Mouse (Mus musculus) heart, embryonic 12.5 days (tissue): Measurements from ENCODE around the gene Gphn. TPM values are rescaled to one million over a fixed set of nuclear protein-coding genes. Genes with fewer than 3 reads are reported as not detected.

Experiments used
- ATAC-seq: fragments of 200-750 bp; cut with Nextera tagmentation; 2 replicates; pipeline ENCODE4 v1.8.0; 2017; ENCODE audit warnings: moderate TSS enrichment, moderate library complexity; ENCODE audit not compliant: insufficient number of reproducible peaks, low FRiP score
- H3K27ac ChIP-seq: fragments of 300-500 bp; sonication (generic); 2 replicates; pipeline ENCODE4 v1.5.1; 2016; ENCODE audit warnings: mild to moderate bottlenecking, moderate library complexity; ENCODE audit not compliant: poor library complexity, severe bottlenecking
- H3K27me3 ChIP-seq: fragments of 300-500 bp; sonication (generic); replicated peaks from 2 replicates; pipeline ENCODE4 v1.6.1; 2016; ENCODE audit warnings: mild to moderate bottlenecking, moderate library complexity
- H3K36me3 ChIP-seq: fragments of 300-500 bp; sonication (generic); 2 replicates; pipeline ENCODE4 v1.6.1; 2016; ENCODE audit warnings: mild to moderate bottlenecking, moderate library complexity
- H3K4me1 ChIP-seq: fragments of 300-500 bp; sonication (generic); replicated peaks from 2 replicates; pipeline ENCODE4 v1.6.1; 2016; ENCODE audit warnings: mild to moderate bottlenecking
- H3K4me2 ChIP-seq: fragments of 300-500 bp; sonication (generic); 2 replicates; pipeline ENCODE4 v1.6.1; 2016; ENCODE audit warnings: mild to moderate bottlenecking, moderate library complexity
- H3K4me3 ChIP-seq: fragments of 300-500 bp; sonication (generic); 2 replicates; pipeline ENCODE4 v1.5.1; 2016; ENCODE audit warnings: mild to moderate bottlenecking
- H3K9ac ChIP-seq: fragments of 300-500 bp; sonication (generic); 2 replicates; pipeline ENCODE4 v1.6.1; 2016; ENCODE audit warnings: mild to moderate bottlenecking, moderate library complexity
- H3K9me3 ChIP-seq: fragments of 300-500 bp; sonication (generic); replicated peaks from 2 replicates; pipeline ENCODE4 v1.6.1; 2016; ENCODE audit warnings: mild to moderate bottlenecking, moderate library complexity
- WGBS: fragments of 180-500 bp; shearing (Covaris S2); methylation state at CpG from one replicate; pipeline ENCODE4 v1.1.7; 2016; 5-methylcytosine and 5-hydroxymethylcytosine counted together
- polyA plus RNA-seq: library from polyadenylated mRNA; unstranded; fragments of >200 nt; fragmentation: Nextera tagmentation; extraction: Ambion mirVana; gene quantifications from 2 replicates; pipeline ENCODE4 v1.2.1, GENCODE M21; 2016

The Gphn gene
- polyA plus RNA-seq, 1 experiment from 2014 or later = 12.9 TPM

- H3K27me3 ChIP-seq = no peaks in the 10 kb centered on the region
- no peak for ATAC-seq
- peaks cover 10% of the 10 kb centered on the region; the same call in 1 of the 2 replicates for H3K4me1 ChIP-seq
- H3K4me2 ChIP-seq = no peak overlapping the region
- H3K9ac ChIP-seq = no peak overlapping the region
- 76% methylated on average over 2 of the region's 2 CpGs for WGBS
- H3K36me3 ChIP-seq = no peaks in the 10 kb centered on the region
- H3K27ac ChIP-seq = no peak overlapping the region
- H3K9me3 ChIP-seq = no peaks in the 10 kb centered on the region
- H3K4me3 ChIP-seq = no peak overlapping the region
Observed at GRCm38 (mm10) chr12:78643691-78644090, 417.5 kb downstream of the Gphn start.

- Histone ChIP-seq H3K4me1 (peaks cover 3% of the 10 kb centered on the region; the same call in 1 of the 2 replicates), H3K9me3 (no peaks in the 10 kb centered on the region), H3K27me3 (no peaks in the 10 kb centered on the region), H3K9ac (no peak overlapping the region), H3K4me2 (no peak overlapping the region), H3K27ac (no peak overlapping the region), H3K4me3 (no peak overlapping the region), H3K36me3 (no peaks in the 10 kb centered on the region)
- 69% methylated on average over 1 of the region's 1 CpGs for WGBS
- ATAC-seq = no peak
Observed at GRCm38 (mm10) chr12:78645282-78645681, 419.1 kb downstream of the Gphn start.

- Histone ChIP-seq H3K27me3 (no peaks in the 10 kb centered on the region), H3K27ac (no peak overlapping the region), H3K36me3 (no peaks in the 10 kb centered on the region), H3K4me3 (no peak overlapping the region), H3K9me3 (no peaks in the 10 kb centered on the region), H3K4me2 (no peak overlapping the region), H3K9ac (no peak overlapping the region), H3K4me1 (no peaks in the 10 kb centered on the region)
- WGBS = 33% methylated on average over 2 of the region's 2 CpGs
- ATAC-seq = no peak
Observed at GRCm38 (mm10) chr12:78659718-78660304, 433.6 kb downstream of the Gphn start.

GRCm38 (mm10) chr12:78678101-78678806, 452.1 kb downstream of the Gphn start:
- no peak for ATAC-seq

GRCm38 (mm10) chr12:78678807-78679189, 452.6 kb downstream of the Gphn start:
- Histone ChIP-seq H3K4me2 (no peak overlapping the region), H3K4me3 (no peak overlapping the region), H3K27ac (no peak overlapping the region), H3K9ac (no peak overlapping the region), H3K27me3 (no peaks in the 10 kb centered on the region), H3K4me1 (no peaks in the 10 kb centered on the region), H3K9me3 (no peaks in the 10 kb centered on the region), H3K36me3 (no peaks in the 10 kb centered on the region)
- 76% methylated on average over 2 of the region's 2 CpGs for WGBS
- no peak for ATAC-seq

More at GRCm38 (mm10) chr12:78678101-78678806, 452.1 kb downstream of the Gphn start:
- H3K4me2 ChIP-seq = no peak overlapping the region
- no peaks in the 10 kb centered on the region for H3K4me1 ChIP-seq
- no peaks in the 10 kb centered on the region for H3K27me3 ChIP-seq
- no peak overlapping the region for H3K27ac ChIP-seq
- H3K4me3 ChIP-seq = no peak overlapping the region
- no peaks in the 10 kb centered on the region for H3K9me3 ChIP-seq
- H3K36me3 ChIP-seq = no peaks in the 10 kb centered on the region
- no peak overlapping the region for H3K9ac ChIP-seq
- 87% methylated on average over 5 of the region's 5 CpGs for WGBS

- H3K36me3 ChIP-seq = no peaks in the 10 kb centered on the region
- H3K4me1 ChIP-seq = no peaks in the 10 kb centered on the region
- H3K27ac ChIP-seq = no peak overlapping the region
- H3K4me2 ChIP-seq = no peak overlapping the region
- ATAC-seq = no peak
- no peaks in the 10 kb centered on the region for H3K9me3 ChIP-seq
- H3K4me3 ChIP-seq = no peak overlapping the region
- no peaks in the 10 kb centered on the region for H3K27me3 ChIP-seq
- WGBS = 78% methylated on average over 2 of the region's 2 CpGs
- H3K9ac ChIP-seq = no peak overlapping the region
Observed at GRCm38 (mm10) chr12:78681048-78681447, 454.9 kb downstream of the Gphn start.

- H3K4me3 ChIP-seq = no peak overlapping the region
- 0 out of 2 replicates have a peak, but pooled peaks cover 1% of the 10 kb centered on the region for H3K4me1 ChIP-seq
- no peak overlapping the region for H3K4me2 ChIP-seq
- no peak for ATAC-seq
- H3K36me3 ChIP-seq = no peaks in the 10 kb centered on the region
- H3K27ac ChIP-seq = no peak overlapping the region
- H3K27me3 ChIP-seq = no peaks in the 10 kb centered on the region
- H3K9me3 ChIP-seq = no peaks in the 10 kb centered on the region
- 65% methylated on average over 4 of the region's 4 CpGs for WGBS
- H3K9ac ChIP-seq = no peak overlapping the region
Observed at GRCm38 (mm10) chr12:78682279-78682678, 456.1 kb downstream of the Gphn start.

GRCm38 (mm10) chr12:78685669-78686215, 459.6 kb downstream of the Gphn start:
- no peak overlapping the region for H3K27ac ChIP-seq
- 44% methylated on average over 1 of the region's 1 CpGs for WGBS
- no peak for ATAC-seq
- H3K27me3 ChIP-seq = no peaks in the 10 kb centered on the region
- no peak overlapping the region for H3K9ac ChIP-seq
- no peaks in the 10 kb centered on the region for H3K9me3 ChIP-seq
- H3K36me3 ChIP-seq = no peaks in the 10 kb centered on the region
- H3K4me2 ChIP-seq = no peak overlapping the region
- H3K4me3 ChIP-seq = no peak overlapping the region
- 0 out of 2 replicates have a peak, but pooled peaks cover 2% of the 10 kb centered on the region for H3K4me1 ChIP-seq

- Histone ChIP-seq H3K36me3 (no peaks in the 10 kb centered on the region), H3K4me1 (0 out of 2 replicates have a peak, but pooled peaks cover 2% of the 10 kb centered on the region), H3K27me3 (no peaks in the 10 kb centered on the region), H3K4me2 (no peak overlapping the region), H3K4me3 (no peak overlapping the region), H3K9ac (no peak overlapping the region), H3K9me3 (no peaks in the 10 kb centered on the region), H3K27ac (no peak overlapping the region)
- ATAC-seq = no peak
- WGBS = 82% methylated on average over 5 of the region's 5 CpGs
Observed at GRCm38 (mm10) chr12:78688876-78689275, 462.7 kb downstream of the Gphn start.

GRCm38 (mm10) chr12:78691325-78691724, 465.1 kb downstream of the Gphn start, which contains the start of gene Fam71d:
TSS of gene Fam71d (plus strand) at chr12:78691535.
- no peak within 1 kb of the TSS for H3K27ac ChIP-seq
- no peak within 1 kb of the TSS for H3K4me3 ChIP-seq
- H3K9me3 ChIP-seq = no peaks in the 10 kb centered on the region
- H3K4me1 ChIP-seq = 0 out of 2 replicates have a peak, but pooled peaks cover 2% of the 10 kb centered on the region
- no peaks in the 10 kb centered on the region for H3K36me3 ChIP-seq
- no peak for ATAC-seq
- H3K9ac ChIP-seq = no peak within 1 kb of the TSS
- H3K4me2 ChIP-seq = no peak within 1 kb of the TSS
- no peaks in the 10 kb centered on the region for H3K27me3 ChIP-seq
- WGBS = 72% methylated on average over 1 of the region's 1 CpGs

- Histone ChIP-seq H3K36me3 (no peaks in the 10 kb centered on the region), H3K4me2 (no peak overlapping the region), H3K4me3 (no peak overlapping the region), H3K9ac (no peak overlapping the region), H3K27me3 (no peaks in the 10 kb centered on the region), H3K27ac (no peak overlapping the region), H3K9me3 (no peaks in the 10 kb centered on the region), H3K4me1 (no peaks in the 10 kb centered on the region)
- ATAC-seq = no peak
- WGBS = 82% methylated on average over 2 of the region's 2 CpGs
Observed at GRCm38 (mm10) chr12:78693281-78693680, 467.1 kb downstream of the Gphn start.
